20 mouse cellular contexts compared by ENCODE assay signal in genomic region chr14:56128341-56128740, GRCm38 (mm10). TPM values are rescaled to one million over a fixed set of nuclear protein-coding genes. Genes with fewer than 3 reads are reported as not detected.
A peak's percentile ranks its signal among the peaks of the same experiment; 100 is the strongest.
DNase-seq lines count a peak whose midpoint lies in the region; ATAC-seq and TF ChIP-seq lines count a peak whose summit lies in the region.
"Had no signal": no experiment of that assay in that cellular context is flagged by ENCODE, and none has a peak within 500 bp of the region (broad histone marks: within the 10 kb centered on the region; RNA-seq: fewer than 3 reads in every experiment).

No protein-coding gene starts in this region.

- no peaks in the 10 kb centered on the region for H3K27me3 ChIP-seq in liver, adult 2 months (ENCODE audit: control insufficient read depth, insufficient read depth, low read length)
- no peaks in the 10 kb centered on the region for H3K27me3 ChIP-seq in liver, embryonic 11.5 days (replicated peaks; ENCODE audit: control insufficient read depth, insufficient read depth, low read length)
- H3K27me3 ChIP-seq in ES-Bruce4 (ENCODE audit: control insufficient read depth, insufficient read depth, low read length, poor library complexity, severe bottlenecking): no peaks in the 10 kb centered on the region; the same call in none of the 2 replicates
- no peaks in the 10 kb centered on the region for H3K27me3 ChIP-seq in forebrain, embryonic 10.5 days (ENCODE audit: poor library complexity, severe bottlenecking)
- H3K27me3 ChIP-seq: embryonic facial prominence, embryonic 15.5 days; heart, embryonic 15.5 days; neural tube, embryonic 13.5 days had no signal

- peak; percentile 7 for DNase-seq in CD4-positive, CD25-positive, alpha-beta regulatory T cell, adult 2 months (ENCODE audit: low read depth, low spot score)
- no peak for DNase-seq in liver, adult 2 months (ENCODE audit: extremely low read depth, low read depth, low spot score)
- no peak for DNase-seq in liver, embryonic 11.5 days (ENCODE audit: low spot score)
- no peak for DNase-seq in yolk sac, embryonic 10.5 days (ENCODE audit: low spot score)
- DNase-seq in forebrain, embryonic 10.5 days (ENCODE audit: extremely low spot score, low spot score): no peak
- DNase-seq: adrenal gland, postnatal 10 days; gastrocnemius, postnatal 25 days; kidney, postnatal 14 days; lung, postnatal 4 days; right cerebral cortex, adult 18-20 months; thymus, postnatal 14 days had no signal

- TF ChIP-seq POLR2A in liver, adult 2 months (IDR thresholded peaks at IDR 0.05; ENCODE audit: extremely low read depth, insufficient read depth, low read length): no peak
- TF ChIP-seq POLR2A in ES-Bruce4 (IDR thresholded peaks at IDR 0.05; ENCODE audit: insufficient read depth, low read length): no peak

- H3K36me3 ChIP-seq in liver, adult 2 months (ENCODE audit: control insufficient read depth, insufficient read depth, low read length): no peaks in the 10 kb centered on the region
- H3K36me3 ChIP-seq in liver, embryonic 11.5 days (ENCODE audit: control insufficient read depth, insufficient read depth, low read length): no peaks in the 10 kb centered on the region
- H3K36me3 ChIP-seq in ES-Bruce4 (ENCODE audit: control insufficient read depth, insufficient read depth, low read length, poor library complexity, severe bottlenecking): no peaks in the 10 kb centered on the region
- H3K36me3 ChIP-seq in forebrain, embryonic 10.5 days (replicated peaks): no peaks in the 10 kb centered on the region
- H3K36me3 ChIP-seq: embryonic facial prominence, embryonic 15.5 days; heart, embryonic 15.5 days; neural tube, embryonic 13.5 days had no signal

- no peak overlapping the region for H3K4me2 ChIP-seq in liver, embryonic 11.5 days
- H3K4me2 ChIP-seq: embryonic facial prominence, embryonic 15.5 days; heart, embryonic 15.5 days; neural tube, embryonic 13.5 days had no signal

- no peak overlapping the region for H3K4me3 ChIP-seq in liver, adult 2 months (ENCODE audit: insufficient read depth, low read depth, low read length)
- no peak overlapping the region for H3K4me3 ChIP-seq in liver, embryonic 11.5 days (ENCODE audit: low read depth, low read length)
- no peak overlapping the region for H3K4me3 ChIP-seq in ES-Bruce4 (ENCODE audit: low read depth, low read length)
- H3K4me3 ChIP-seq in forebrain, embryonic 10.5 days: no peak overlapping the region
- H3K4me3 ChIP-seq: embryonic facial prominence, embryonic 15.5 days; heart, embryonic 15.5 days; neural tube, embryonic 13.5 days had no signal

- no peak overlapping the region for H3K27ac ChIP-seq in liver, adult 2 months (replicated peaks; ENCODE audit: insufficient read depth, low read depth, low read length)
- no peak overlapping the region for H3K27ac ChIP-seq in liver, embryonic 11.5 days (ENCODE audit: low read depth, low read length)
- H3K27ac ChIP-seq in ES-Bruce4 (ENCODE audit: insufficient read depth, low read length): no peak overlapping the region
- H3K27ac ChIP-seq in forebrain, embryonic 10.5 days: no peak overlapping the region
- H3K27ac ChIP-seq: embryonic facial prominence, embryonic 15.5 days; heart, embryonic 15.5 days; neural tube, embryonic 13.5 days had no signal

- 0 out of 2 replicates have a peak, but pooled peaks have one; percentile 9 for TF ChIP-seq CTCF in liver, adult 2 months (IDR thresholded peaks at IDR 0.05; ENCODE audit: low read depth, low read length)
- TF ChIP-seq CTCF in ES-Bruce4 (IDR thresholded peaks at IDR 0.05; ENCODE audit: low read depth, low read length): peak; percentile 7

- H3K4me1 ChIP-seq in liver, adult 2 months (ENCODE audit: control insufficient read depth, insufficient read depth, low read length): no peaks in the 10 kb centered on the region
- no peaks in the 10 kb centered on the region for H3K4me1 ChIP-seq in liver, embryonic 11.5 days (replicated peaks; ENCODE audit: control insufficient read depth, insufficient read depth, low read length)
- H3K4me1 ChIP-seq in ES-Bruce4 (ENCODE audit: control insufficient read depth, insufficient read depth, low read length): no peaks in the 10 kb centered on the region
- H3K4me1 ChIP-seq in forebrain, embryonic 10.5 days: no peaks in the 10 kb centered on the region
- H3K4me1 ChIP-seq: embryonic facial prominence, embryonic 15.5 days; heart, embryonic 15.5 days; neural tube, embryonic 13.5 days had no signal

- WGBS in liver, adult 2 months: 50% methylated on average over 3 of the region's 3 CpGs
- 40% methylated on average over 3 of the region's 3 CpGs for WGBS in liver, embryonic 11.5 days
- WGBS in forebrain, embryonic 10.5 days: 47% methylated on average over 3 of the region's 3 CpGs

- no peak for ATAC-seq in CD4-positive, CD25-positive, alpha-beta regulatory T cell, adult 4 months
- no peak for ATAC-seq in liver, embryonic 11.5 days (replicated peaks; ENCODE audit: low FRiP score)
- ATAC-seq in granulocyte monocyte progenitor cell, adult 5-6 weeks (replicated peaks; ENCODE audit: poor library complexity, severe bottlenecking): peak; percentile 25; the same call in 1 of the 2 replicates
- ATAC-seq: forebrain, embryonic 14.5 days; inflammation-experienced regulatory T-cells, adult 6 months; midbrain, embryonic 16.5 days had no signal

- H3K9ac ChIP-seq in liver, adult 2 months (ENCODE audit: low read depth, low read length): no peak overlapping the region
- H3K9ac ChIP-seq in liver, embryonic 11.5 days (ENCODE audit: low read depth, low read length): no peak overlapping the region
- no peak overlapping the region for H3K9ac ChIP-seq in ES-Bruce4 (ENCODE audit: low read depth, poor library complexity, severe bottlenecking)
- H3K9ac ChIP-seq: embryonic facial prominence, embryonic 15.5 days; heart, embryonic 15.5 days; neural tube, embryonic 13.5 days had no signal

- H3K79me2 ChIP-seq in liver, adult 2 months (ENCODE audit: control insufficient read depth, insufficient read depth, low read length): no peaks in the 10 kb centered on the region

- TF ChIP-seq EP300 in ES-Bruce4 (IDR thresholded peaks at IDR 0.05; ENCODE audit: insufficient read depth, low read depth, low read length): no peak

- H3K9me3 ChIP-seq in liver, embryonic 11.5 days (ENCODE audit: control insufficient read depth, low read length): no peaks in the 10 kb centered on the region
- no peaks in the 10 kb centered on the region for H3K9me3 ChIP-seq in ES-Bruce4 (replicated peaks; ENCODE audit: control insufficient read depth, insufficient read depth, low read length, poor library complexity, severe bottlenecking)
- no peaks in the 10 kb centered on the region for H3K9me3 ChIP-seq in forebrain, embryonic 10.5 days
- H3K9me3 ChIP-seq: embryonic facial prominence, embryonic 15.5 days; heart, embryonic 15.5 days; neural tube, embryonic 13.5 days had no signal

RNA-seq across cellular contexts. Expression of gene Gzmd, which starts 4.1 kb away (rescaled TPM):
- not detected for polyA plus RNA-seq in CD4-positive, CD25-positive, alpha-beta regulatory T cell, adult 4 months (2017; shearing (Covaris generic))
- not detected in 2 replicates for total RNA-seq in liver, adult 2 months (2014; rRNA removed)
- polyA plus RNA-seq in liver, adult 2 months (2012; rRNA removed): not detected in 2 replicates
- polyA plus RNA-seq in liver, embryonic 11.5 days (2014; fragmentation: Nextera tagmentation; extraction: Ambion mirVana): not detected in 2 replicates
- polyA plus RNA-seq in ES-Bruce4 (2011; ENCODE audit: insufficient read depth, insufficient read length, low read depth, missing spikeins): not detected in 2 replicates
- total RNA-seq in granulocyte monocyte progenitor cell, adult 5-6 weeks (2014; fragmentation: Nextera tagmentation): not detected in 2 replicates
- total RNA-seq in granulocyte monocyte progenitor cell, adult 5-6 weeks (2017): not detected in 2 replicates
- not detected in 2 replicates for polyA plus RNA-seq in forebrain, embryonic 10.5 days (2016; fragmentation: Nextera tagmentation; extraction: Ambion mirVana)
- total RNA-seq: adrenal gland, postnatal 10 days; gastrocnemius, postnatal 25 days had no signal
- polyA plus RNA-seq: embryonic facial prominence, embryonic 15.5 days; forebrain, embryonic 14.5 days; heart, embryonic 15.5 days; inflammation-experienced regulatory T-cells, adult 6 months; midbrain, embryonic 16.5 days; neural tube, embryonic 13.5 days had no signal

RNA-seq across cellular contexts. Expression of gene Gzme, which starts 7.9 kb away (rescaled TPM):
- not detected for polyA plus RNA-seq in CD4-positive, CD25-positive, alpha-beta regulatory T cell, adult 4 months (2017; shearing (Covaris generic))
- not detected in 2 replicates for total RNA-seq in liver, adult 2 months (2014; rRNA removed)
- polyA plus RNA-seq in liver, adult 2 months (2012; rRNA removed): not detected in 2 replicates
- not detected in 2 replicates for polyA plus RNA-seq in liver, embryonic 11.5 days (2014; fragmentation: Nextera tagmentation; extraction: Ambion mirVana)
- polyA plus RNA-seq in ES-Bruce4 (2011; ENCODE audit: insufficient read depth, insufficient read length, low read depth, missing spikeins): not detected in 2 replicates
- not detected in 2 replicates for total RNA-seq in granulocyte monocyte progenitor cell, adult 5-6 weeks (2014; fragmentation: Nextera tagmentation)
- total RNA-seq in granulocyte monocyte progenitor cell, adult 5-6 weeks (2017): not detected in 2 replicates
- not detected in 2 replicates for polyA plus RNA-seq in forebrain, embryonic 10.5 days (2016; fragmentation: Nextera tagmentation; extraction: Ambion mirVana)
- total RNA-seq: adrenal gland, postnatal 10 days; gastrocnemius, postnatal 25 days had no signal
- polyA plus RNA-seq: embryonic facial prominence, embryonic 15.5 days; forebrain, embryonic 14.5 days; heart, embryonic 15.5 days; inflammation-experienced regulatory T-cells, adult 6 months; midbrain, embryonic 16.5 days; neural tube, embryonic 13.5 days had no signal

RNA-seq across cellular contexts. Expression of gene Ctsg, which starts 26.0 kb away (rescaled TPM):
- polyA plus RNA-seq in CD4-positive, CD25-positive, alpha-beta regulatory T cell, adult 4 months (2017; shearing (Covaris generic)): not detected
- not detected in 2 replicates for total RNA-seq in liver, adult 2 months (2014; rRNA removed)
- not detected in 2 replicates for polyA plus RNA-seq in liver, adult 2 months (2012; rRNA removed)
- polyA plus RNA-seq in liver, embryonic 11.5 days (2014; fragmentation: Nextera tagmentation; extraction: Ambion mirVana): 0.36 and 1.3 TPM in 2 replicates
- polyA plus RNA-seq in ES-Bruce4 (2011; ENCODE audit: insufficient read depth, insufficient read length, low read depth, missing spikeins): not detected in 2 replicates
- total RNA-seq in granulocyte monocyte progenitor cell, adult 5-6 weeks (2014; fragmentation: Nextera tagmentation): 2,198 and 2,270 TPM in 2 replicates
- 4,568 and 5,380 TPM in 2 replicates for total RNA-seq in granulocyte monocyte progenitor cell, adult 5-6 weeks (2017)
- polyA plus RNA-seq in forebrain, embryonic 10.5 days (2016; fragmentation: Nextera tagmentation; extraction: Ambion mirVana): 0.29 TPM in 1 of 2 replicates, not detected in the other
- total RNA-seq: gastrocnemius, postnatal 25 days had no signal
- polyA plus RNA-seq: forebrain, embryonic 14.5 days; inflammation-experienced regulatory T-cells, adult 6 months; midbrain, embryonic 16.5 days; neural tube, embryonic 13.5 days had no signal

RNA-seq across cellular contexts. Expression of gene Gzmg, which starts 31.0 kb away (rescaled TPM):
- polyA plus RNA-seq in CD4-positive, CD25-positive, alpha-beta regulatory T cell, adult 4 months (2017; shearing (Covaris generic)): not detected
- not detected in 2 replicates for total RNA-seq in liver, adult 2 months (2014; rRNA removed)
- polyA plus RNA-seq in liver, adult 2 months (2012; rRNA removed): not detected in 2 replicates
- not detected in 2 replicates for polyA plus RNA-seq in liver, embryonic 11.5 days (2014; fragmentation: Nextera tagmentation; extraction: Ambion mirVana)
- not detected in 2 replicates for polyA plus RNA-seq in ES-Bruce4 (2011; ENCODE audit: insufficient read depth, insufficient read length, low read depth, missing spikeins)
- not detected in 2 replicates for total RNA-seq in granulocyte monocyte progenitor cell, adult 5-6 weeks (2014; fragmentation: Nextera tagmentation)
- not detected in 2 replicates for total RNA-seq in granulocyte monocyte progenitor cell, adult 5-6 weeks (2017)
- not detected in 2 replicates for polyA plus RNA-seq in forebrain, embryonic 10.5 days (2016; fragmentation: Nextera tagmentation; extraction: Ambion mirVana)
- total RNA-seq: adrenal gland, postnatal 10 days; gastrocnemius, postnatal 25 days had no signal
- polyA plus RNA-seq: embryonic facial prominence, embryonic 15.5 days; forebrain, embryonic 14.5 days; heart, embryonic 15.5 days; inflammation-experienced regulatory T-cells, adult 6 months; midbrain, embryonic 16.5 days; neural tube, embryonic 13.5 days had no signal

RNA-seq across cellular contexts. Expression of gene Mcpt8, which starts 43.3 kb away (rescaled TPM):
- not detected for polyA plus RNA-seq in CD4-positive, CD25-positive, alpha-beta regulatory T cell, adult 4 months (2017; shearing (Covaris generic))
- total RNA-seq in liver, adult 2 months (2014; rRNA removed): not detected in 2 replicates
- not detected in 2 replicates for polyA plus RNA-seq in liver, adult 2 months (2012; rRNA removed)
- not detected in 2 replicates for polyA plus RNA-seq in liver, embryonic 11.5 days (2014; fragmentation: Nextera tagmentation; extraction: Ambion mirVana)
- not detected in 2 replicates for polyA plus RNA-seq in ES-Bruce4 (2011; ENCODE audit: insufficient read depth, insufficient read length, low read depth, missing spikeins)
- 85.6 and 130 TPM in 2 replicates for total RNA-seq in granulocyte monocyte progenitor cell, adult 5-6 weeks (2014; fragmentation: Nextera tagmentation)
- 31.0 and 50.8 TPM in 2 replicates for total RNA-seq in granulocyte monocyte progenitor cell, adult 5-6 weeks (2017)
- not detected in 2 replicates for polyA plus RNA-seq in forebrain, embryonic 10.5 days (2016; fragmentation: Nextera tagmentation; extraction: Ambion mirVana)
- total RNA-seq: gastrocnemius, postnatal 25 days had no signal
- polyA plus RNA-seq: inflammation-experienced regulatory T-cells, adult 6 months; midbrain, embryonic 16.5 days; neural tube, embryonic 13.5 days had no signal
